Mouse (Mus musculus): ENCODE measurements at regions not wholly inside any gene's neighbourhood (a gene's known extent, or its start where the extent isn't known, plus 50 kb on each side); places are given as distances from the start of the nearest gene placed in this dataset.

- TF ChIP-seq CTCF (conservative IDR thresholded peaks at IDR 0.05; ENCODE audit: low read length) (no peak), POU5F1 (IDR thresholded peaks at IDR 0.05; ENCODE audit: borderline replicate concordance, low read length) (no peak)
Measured at GRCm38 (mm10) chr1:81747025-81747424, 485.9 kb upstream of the Gm9747 start.

All from E14TG2a.4 (cell line).